Mouse (Mus musculus): ENCODE data around the gene Shank3. TPM values are rescaled to one million over a fixed set of nuclear protein-coding genes. Genes with fewer than 3 reads are reported as not detected.

Gene Shank3
- polyA plus RNA-seq, 1 experiment from 2014 or later, result 2.6 TPM

GRCm38 (mm10) chr15:89556401-89557178 lies 57.2 kb downstream of the Shank3 start:
- DNase-seq (ENCODE audit: low spot score), result no peak
- WGBS, result 25% methylated on average over 23 of the region's 23 CpGs
- peaks cover 52% of the 10 kb centered on the region for H3K27me3 ChIP-seq (ENCODE audit: insufficient read depth, poor library complexity, severe bottlenecking)

DNA sequence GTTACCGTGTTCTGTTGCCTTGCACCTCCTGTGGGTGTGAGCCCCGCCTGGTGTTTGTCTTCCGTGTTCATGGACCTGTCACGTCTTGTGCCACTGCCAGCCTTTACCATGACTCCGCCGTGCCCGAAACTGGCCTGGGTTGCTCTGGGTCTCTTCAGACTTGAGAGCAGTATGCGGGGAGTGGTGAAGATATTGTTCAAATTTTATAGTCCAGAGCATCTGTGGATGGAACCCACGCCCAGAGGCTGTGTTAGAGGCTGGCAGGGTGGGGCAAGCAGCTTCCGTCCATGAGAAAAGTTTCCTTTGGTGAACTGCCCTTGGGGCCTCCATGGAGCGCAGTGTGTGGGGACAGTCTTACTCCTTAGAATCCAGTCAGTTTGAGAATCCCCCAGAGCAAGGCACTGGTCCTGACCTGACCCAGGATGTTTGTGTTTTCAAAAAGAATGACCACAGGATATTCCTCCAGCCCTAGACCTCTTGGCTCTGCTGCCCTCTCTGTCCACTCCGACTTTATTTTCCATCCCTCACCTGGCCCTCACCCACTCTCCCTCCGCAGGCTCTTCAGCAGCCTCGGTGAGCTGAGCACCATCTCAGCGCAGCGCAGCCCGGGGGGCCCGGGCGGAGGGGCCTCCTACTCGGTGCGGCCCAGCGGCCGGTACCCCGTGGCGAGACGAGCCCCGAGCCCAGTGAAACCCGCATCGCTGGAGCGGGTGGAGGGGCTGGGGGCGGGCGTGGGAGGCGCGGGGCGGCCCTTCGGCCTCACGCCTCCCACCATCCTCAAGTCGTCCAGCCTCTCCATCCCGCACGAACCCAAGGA lies 58.0 kb downstream of the Shank3 start:
- peak overlapping the region; percentile 53 for H3K4me3 ChIP-seq
- no peaks in the 10 kb centered on the region for H3K9me3 ChIP-seq
- H3K4me1 ChIP-seq, result peaks cover 38% of the 10 kb centered on the region
- peaks cover 17% of the 10 kb centered on the region; the same call in 1 of the 2 replicates for H3K36me3 ChIP-seq
- peak overlapping the region; percentile 22; the same call in 1 of the 2 replicates for H3K27ac ChIP-seq
- peaks cover 52% of the 10 kb centered on the region for H3K27me3 ChIP-seq (ENCODE audit: insufficient read depth, poor library complexity, severe bottlenecking)
- 18% methylated on average over 40 of the region's 40 CpGs for WGBS
- no peak for DNase-seq (ENCODE audit: low spot score)

More at GRCm38 (mm10) chr15:89556401-89557178, 57.2 kb downstream of the Shank3 start:
- Histone ChIP-seq H3K36me3 (peaks cover 17% of the 10 kb centered on the region; the same call in 1 of the 2 replicates), H3K4me3 (peak overlapping the region; percentile 53), H3K9me3 (no peaks in the 10 kb centered on the region), H3K27ac (peak overlapping the region; percentile 29; the same call in 1 of the 2 replicates), H3K4me1 (peaks cover 38% of the 10 kb centered on the region)

DNA sequence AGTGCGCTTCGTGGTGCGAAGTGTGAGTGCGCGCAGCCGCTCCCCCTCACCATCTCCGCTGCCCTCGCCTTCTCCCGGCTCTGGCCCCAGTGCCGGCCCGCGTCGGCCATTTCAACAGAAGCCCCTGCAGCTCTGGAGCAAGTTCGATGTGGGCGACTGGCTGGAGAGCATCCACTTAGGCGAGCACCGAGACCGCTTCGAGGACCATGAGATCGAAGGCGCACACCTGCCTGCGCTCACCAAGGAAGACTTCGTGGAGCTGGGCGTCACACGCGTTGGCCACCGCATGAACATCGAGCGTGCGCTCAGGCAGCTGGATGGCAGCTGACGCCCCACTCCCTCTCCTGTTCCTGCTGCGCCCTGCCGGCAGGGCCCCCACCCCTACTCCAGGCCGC lies 58.6 kb downstream of the Shank3 start:
- 10% methylated on average over 34 of the region's 34 CpGs for WGBS
- Histone ChIP-seq H3K27me3 (ENCODE audit: insufficient read depth, poor library complexity, severe bottlenecking) (peaks cover 52% of the 10 kb centered on the region), H3K4me1 (peaks cover 38% of the 10 kb centered on the region), H3K4me3 (peak overlapping the region; percentile 53), H3K27ac (peak overlapping the region; percentile 22; the same call in 1 of the 2 replicates), H3K36me3 (peaks cover 17% of the 10 kb centered on the region; the same call in 1 of the 2 replicates), H3K9me3 (no peaks in the 10 kb centered on the region)
- DNase-seq (ENCODE audit: low spot score), result no peak

GRCm38 (mm10) chr15:89559202-89559731 lies 59.8 kb downstream of the Shank3 start:
- peaks cover 38% of the 10 kb centered on the region for H3K4me1 ChIP-seq
- H3K27me3 ChIP-seq (ENCODE audit: insufficient read depth, poor library complexity, severe bottlenecking), result peaks cover 52% of the 10 kb centered on the region
- 42% methylated on average over 10 of the region's 10 CpGs for WGBS
- no peak overlapping the region for H3K27ac ChIP-seq
- no peaks in the 10 kb centered on the region for H3K9me3 ChIP-seq
- no peak overlapping the region for H3K4me3 ChIP-seq
- DNase-seq (ENCODE audit: low spot score), result no peak
- peaks cover 17% of the 10 kb centered on the region; the same call in 1 of the 2 replicates for H3K36me3 ChIP-seq

DNA sequence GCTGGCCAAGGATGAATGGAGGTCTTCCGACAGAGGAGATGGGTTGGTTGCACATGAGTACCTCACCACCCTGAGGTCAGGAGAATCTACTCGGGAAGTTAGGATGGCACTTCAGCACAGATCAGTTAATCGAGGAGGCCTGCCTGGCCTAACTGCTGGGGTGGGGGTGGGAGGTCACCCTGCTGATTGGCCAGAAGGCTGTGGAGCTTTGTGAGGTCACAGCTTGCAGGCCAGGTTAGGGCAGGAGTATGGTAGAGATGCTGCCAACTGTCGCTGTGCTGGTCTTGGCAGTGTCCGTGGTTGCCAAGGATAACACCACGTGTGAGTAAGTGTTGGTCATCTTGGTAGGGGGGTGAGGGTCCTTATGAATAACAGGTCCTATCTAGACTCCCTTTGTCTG lies 68.7 kb downstream of the Shank3 start, which contains the start of gene Acr:
Gene Acr (plus strand): TSS at position 213 of the 400 bp plus-strand sequence.
- no peak for DNase-seq (ENCODE audit: low spot score)
- H3K4me1 ChIP-seq, result no peaks in the 10 kb centered on the region
- H3K9me3 ChIP-seq, result no peaks in the 10 kb centered on the region
- no peaks in the 10 kb centered on the region for H3K36me3 ChIP-seq
- WGBS, result 86% methylated on average over 6 of the region's 6 CpGs
- H3K4me3 ChIP-seq, result no peak within 1 kb of the TSS
- no peak within 1 kb of the TSS for H3K27ac ChIP-seq
- 0 out of 2 replicates have a peak, but pooled peaks cover 4% of the 10 kb centered on the region for H3K27me3 ChIP-seq (ENCODE audit: insufficient read depth, poor library complexity, severe bottlenecking)

GRCm38 (mm10) chr15:89572147-89572546 lies 72.7 kb downstream of the Shank3 start:
- no peaks in the 10 kb centered on the region for H3K36me3 ChIP-seq
- no peak for DNase-seq (ENCODE audit: low spot score)
- WGBS, result 64% methylated on average over 8 of the region's 8 CpGs
- H3K27ac ChIP-seq, result no peak overlapping the region
- no peaks in the 10 kb centered on the region for H3K4me1 ChIP-seq
- 0 out of 2 replicates have a peak, but pooled peaks cover 4% of the 10 kb centered on the region for H3K27me3 ChIP-seq (ENCODE audit: insufficient read depth, poor library complexity, severe bottlenecking)
- no peaks in the 10 kb centered on the region for H3K9me3 ChIP-seq
- H3K4me3 ChIP-seq, result no peak overlapping the region

DNA sequence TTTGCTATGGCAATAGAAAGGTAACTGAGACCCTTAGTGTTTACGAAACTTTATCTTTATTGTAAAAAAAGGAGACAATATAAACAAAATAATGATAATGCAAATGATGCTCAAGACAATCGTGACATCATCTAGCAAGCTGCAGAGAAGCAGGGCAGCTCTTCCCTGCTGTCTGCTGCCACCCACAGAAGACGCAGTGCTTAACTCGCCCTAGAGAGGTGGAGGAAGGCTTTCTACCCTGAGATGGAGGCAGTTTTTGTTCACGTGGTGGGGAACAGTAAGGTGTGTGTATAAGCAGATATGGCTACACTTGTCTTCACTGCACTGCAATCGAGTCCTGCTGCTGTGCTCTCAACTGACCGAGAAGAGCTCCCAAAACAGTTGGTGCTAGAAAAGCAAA lies 83.1 kb downstream of the Shank3 start:
- no peaks in the 10 kb centered on the region for H3K27me3 ChIP-seq (ENCODE audit: insufficient read depth, poor library complexity, severe bottlenecking)
- H3K4me1 ChIP-seq, result no peaks in the 10 kb centered on the region
- DNase-seq (ENCODE audit: low spot score), result no peak
- H3K36me3 ChIP-seq, result peaks cover 19% of the 10 kb centered on the region; the same call in 1 of the 2 replicates
- H3K4me3 ChIP-seq, result no peak overlapping the region
- 82% methylated on average over 7 of the region's 7 CpGs for WGBS
- no peaks in the 10 kb centered on the region for H3K9me3 ChIP-seq
- no peak overlapping the region for H3K27ac ChIP-seq

GRCm38 (mm10) chr15:89585101-89585500 lies 85.7 kb downstream of the Shank3 start:
- no peak overlapping the region for H3K4me3 ChIP-seq
- no peaks in the 10 kb centered on the region for H3K9me3 ChIP-seq
- 0 out of 2 replicates have a peak, but pooled peaks cover under 1% of the 10 kb centered on the region for H3K4me1 ChIP-seq
- WGBS, result 86% methylated on average over 5 of the region's 5 CpGs
- H3K27ac ChIP-seq, result no peak overlapping the region
- no peak for DNase-seq (ENCODE audit: low spot score)
- peaks cover 19% of the 10 kb centered on the region; the same call in 1 of the 2 replicates for H3K36me3 ChIP-seq
- H3K27me3 ChIP-seq (ENCODE audit: insufficient read depth, poor library complexity, severe bottlenecking), result no peaks in the 10 kb centered on the region

DNA sequence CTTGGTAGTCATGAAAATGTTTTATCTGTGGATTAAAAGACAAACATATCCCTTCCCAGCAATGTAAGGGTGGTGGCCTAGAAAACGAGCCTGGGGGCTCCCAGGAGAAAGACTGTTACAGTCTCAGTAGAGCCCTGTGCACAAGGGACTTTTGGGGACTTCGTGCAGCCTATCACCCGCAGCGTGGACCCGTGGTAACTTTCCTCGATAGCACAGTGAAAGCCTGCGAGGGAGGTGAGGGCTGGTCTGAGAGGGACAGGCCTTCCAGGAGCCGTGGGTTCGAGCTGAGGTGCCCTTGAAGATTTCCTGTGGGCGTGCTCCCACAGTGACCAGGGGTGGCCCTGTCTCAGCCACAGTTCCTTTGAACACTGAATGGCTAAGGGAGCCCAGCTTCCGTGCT lies 86.2 kb downstream of the Shank3 start:
- H3K4me1 ChIP-seq, result 0 out of 2 replicates have a peak, but pooled peaks cover 6% of the 10 kb centered on the region
- DNase-seq (ENCODE audit: low spot score), result no peak
- H3K27me3 ChIP-seq (ENCODE audit: insufficient read depth, poor library complexity, severe bottlenecking), result no peaks in the 10 kb centered on the region
- peaks cover 19% of the 10 kb centered on the region; the same call in 1 of the 2 replicates for H3K36me3 ChIP-seq
- no peak overlapping the region for H3K27ac ChIP-seq
- 78% methylated on average over 11 of the region's 11 CpGs for WGBS
- no peaks in the 10 kb centered on the region for H3K9me3 ChIP-seq
- no peak overlapping the region for H3K4me3 ChIP-seq

DNA sequence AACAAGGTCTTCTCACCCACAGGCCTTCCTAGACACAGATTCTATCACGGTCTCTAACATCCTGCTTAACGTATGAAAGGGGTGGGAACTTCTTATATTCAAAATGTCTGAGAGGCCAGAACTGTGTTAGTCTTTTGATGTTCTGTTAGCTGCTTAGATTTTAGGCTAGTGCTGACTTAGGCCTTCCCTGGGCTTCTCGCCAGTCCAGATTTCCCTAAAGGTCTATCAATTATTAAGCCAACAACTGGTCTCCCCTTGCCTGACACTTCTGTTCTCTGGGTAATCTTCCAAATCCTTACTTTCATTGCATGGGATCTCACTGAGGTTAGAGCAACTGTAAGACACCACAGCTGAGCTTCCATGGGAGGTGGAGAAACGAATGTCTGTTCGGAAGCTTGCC lies 89.7 kb downstream of the Shank3 start:
- H3K9me3 ChIP-seq, result no peaks in the 10 kb centered on the region
- WGBS, result 90% methylated on average over 5 of the region's 5 CpGs
- H3K27ac ChIP-seq, result no peak overlapping the region
- no peak overlapping the region for H3K4me3 ChIP-seq
- H3K4me1 ChIP-seq, result peaks cover 16% of the 10 kb centered on the region
- no peaks in the 10 kb centered on the region for H3K27me3 ChIP-seq (ENCODE audit: insufficient read depth, poor library complexity, severe bottlenecking)
- DNase-seq (ENCODE audit: low spot score), result no peak
- 0 out of 2 replicates have a peak, but pooled peaks cover 3% of the 10 kb centered on the region for H3K36me3 ChIP-seq

GRCm38 (mm10) chr15:89591317-89591716 lies 91.9 kb downstream of the Shank3 start:
- DNase-seq (ENCODE audit: low spot score), result no peak
- no peaks in the 10 kb centered on the region for H3K27me3 ChIP-seq (ENCODE audit: insufficient read depth, poor library complexity, severe bottlenecking)
- H3K4me3 ChIP-seq, result peak overlapping the region; percentile 91
- peak overlapping the region; percentile 83 for H3K27ac ChIP-seq
- no peaks in the 10 kb centered on the region for H3K36me3 ChIP-seq
- 5% methylated on average over 30 of the region's 30 CpGs for WGBS
- peaks cover 16% of the 10 kb centered on the region for H3K4me1 ChIP-seq
- no peaks in the 10 kb centered on the region for H3K9me3 ChIP-seq

- under 1% methylated on average over 35 of the region's 35 CpGs for WGBS
- H3K36me3 ChIP-seq, result no peaks in the 10 kb centered on the region
- peaks cover 16% of the 10 kb centered on the region for H3K4me1 ChIP-seq
- H3K4me3 ChIP-seq, result peak within 1 kb of the TSS; percentile 91
- no peaks in the 10 kb centered on the region for H3K27me3 ChIP-seq (ENCODE audit: insufficient read depth, poor library complexity, severe bottlenecking)
- H3K27ac ChIP-seq, result peak within 1 kb of the TSS; percentile 83
- H3K9me3 ChIP-seq, result no peaks in the 10 kb centered on the region
- peak; percentile 95 for DNase-seq (ENCODE audit: low spot score)
Measured at GRCm38 (mm10) chr15:89591723-89592455, 92.5 kb downstream of the Shank3 start, which contains the start of gene Rabl2. Gene Rabl2, minus strand, starts transcription at chr15:89591923.

All from heart, embryonic 10.5 days (tissue).